Mouse (Mus musculus): ENCODE results near the gene Spaca6.

The Spaca6 gene

GRCm38 (mm10) chr17:17826751-17827657 lies at the start of gene Spaca6:
Gene Spaca6 (plus strand): TSS chr17:17827158.
- peak; percentile 93 for DNase-seq (ENCODE audit: extremely low spot score)

GRCm38 (mm10) chr17:17790866-17791630 lies 35.9 kb upstream of the Spaca6 start:
- DNase-seq (ENCODE audit: extremely low spot score): no peak

GRCm38 (mm10) chr17:17792578-17792977 lies 34.4 kb upstream of the Spaca6 start:
- no peak for DNase-seq (ENCODE audit: extremely low spot score)

DNA sequence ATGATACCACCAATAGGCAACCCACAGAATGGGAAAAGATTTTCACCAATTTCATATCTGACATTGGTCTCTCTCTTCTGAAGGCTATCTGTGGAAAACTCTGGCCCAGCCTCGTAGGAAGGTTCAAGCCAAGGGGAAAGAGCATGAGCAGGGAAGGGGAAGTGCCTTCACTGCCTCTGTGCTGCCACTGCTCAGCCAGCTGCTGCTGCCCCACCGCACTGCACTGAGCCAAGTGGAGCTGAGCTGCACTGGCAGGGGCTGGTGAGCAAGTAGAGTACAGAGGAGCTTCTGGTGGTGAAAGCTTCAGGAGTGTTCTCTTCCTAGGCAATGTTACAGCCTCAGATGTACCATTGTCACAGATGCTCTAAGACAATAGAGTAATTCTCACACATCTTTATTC lies 31.4 kb upstream of the Spaca6 start:
- DNase-seq (ENCODE audit: extremely low spot score): no peak

- DNase-seq (ENCODE audit: extremely low spot score): no peak
Observed at GRCm38 (mm10) chr17:17823612-17824336, 3.2 kb upstream of the Spaca6 start.

DNA sequence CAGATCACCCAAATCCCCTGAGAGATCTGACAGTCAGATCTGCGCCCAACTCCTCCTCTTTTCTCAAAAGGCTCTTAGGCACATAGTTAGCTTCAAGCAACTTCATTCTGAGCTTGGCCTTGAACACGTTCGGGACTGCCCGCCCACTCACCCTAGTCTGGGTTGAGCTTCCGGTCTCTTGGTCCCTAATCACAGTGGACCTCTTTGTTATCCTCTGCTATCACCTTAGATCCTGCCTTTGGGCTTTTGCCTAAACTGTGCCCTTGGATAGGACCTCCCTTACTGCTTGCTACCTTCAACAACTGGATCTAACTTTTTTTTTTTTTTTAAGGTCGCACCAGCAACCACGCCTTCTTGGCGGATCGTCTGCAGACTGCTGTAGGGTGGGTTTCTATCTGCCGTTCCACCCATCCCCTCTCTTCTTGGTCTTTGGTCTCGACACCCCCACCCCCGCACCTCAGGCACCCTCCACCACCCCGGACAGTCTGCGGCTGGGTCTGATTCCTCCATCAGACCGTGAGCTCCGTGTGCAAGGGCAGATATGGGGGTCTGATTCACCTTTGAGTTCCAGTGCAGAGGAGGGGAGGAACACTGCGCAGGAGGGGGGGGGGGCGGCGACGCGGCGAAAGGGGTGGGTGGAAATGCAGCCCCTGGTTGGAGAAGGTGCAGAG lies 902 bp upstream of the Spaca6 start:
- DNase-seq (ENCODE audit: extremely low spot score): peak; percentile 60

DNA sequence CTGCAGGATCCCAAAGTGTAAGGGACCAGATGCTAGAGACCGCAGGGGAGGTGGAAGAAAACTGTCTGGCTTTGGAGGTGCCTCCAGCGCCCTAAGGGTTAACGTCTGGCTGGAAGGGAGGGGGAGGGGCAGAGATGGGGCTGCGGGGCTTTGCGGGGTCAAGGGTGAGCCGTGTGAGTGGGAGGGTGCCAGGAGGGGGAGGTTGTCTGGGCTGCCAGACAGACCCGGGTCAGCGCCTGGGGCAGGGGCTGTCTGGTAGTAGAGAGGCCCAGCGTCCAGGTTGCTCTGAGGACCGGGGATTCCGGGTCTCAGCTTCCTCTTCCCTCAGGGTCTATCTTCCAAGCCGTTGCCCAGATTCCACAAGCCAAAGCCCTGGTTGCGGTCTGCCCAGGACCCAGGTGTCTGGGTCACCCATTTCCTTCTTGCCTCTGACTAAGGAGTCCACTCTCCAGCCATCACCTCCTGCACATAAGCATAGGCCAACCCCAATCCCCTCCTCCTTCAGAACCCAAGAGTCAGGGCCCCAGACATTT lies 766 bp downstream of the Spaca6 start:
- DNase-seq (ENCODE audit: extremely low spot score): peak; percentile 97

GRCm38 (mm10) chr17:17828191-17828981 lies 1.4 kb downstream of the Spaca6 start:
- peak; percentile 92 for DNase-seq (ENCODE audit: extremely low spot score)

- DNase-seq (ENCODE audit: extremely low spot score): no peak
Observed at GRCm38 (mm10) chr17:17829052-17829785, 2.3 kb downstream of the Spaca6 start.

DNA sequence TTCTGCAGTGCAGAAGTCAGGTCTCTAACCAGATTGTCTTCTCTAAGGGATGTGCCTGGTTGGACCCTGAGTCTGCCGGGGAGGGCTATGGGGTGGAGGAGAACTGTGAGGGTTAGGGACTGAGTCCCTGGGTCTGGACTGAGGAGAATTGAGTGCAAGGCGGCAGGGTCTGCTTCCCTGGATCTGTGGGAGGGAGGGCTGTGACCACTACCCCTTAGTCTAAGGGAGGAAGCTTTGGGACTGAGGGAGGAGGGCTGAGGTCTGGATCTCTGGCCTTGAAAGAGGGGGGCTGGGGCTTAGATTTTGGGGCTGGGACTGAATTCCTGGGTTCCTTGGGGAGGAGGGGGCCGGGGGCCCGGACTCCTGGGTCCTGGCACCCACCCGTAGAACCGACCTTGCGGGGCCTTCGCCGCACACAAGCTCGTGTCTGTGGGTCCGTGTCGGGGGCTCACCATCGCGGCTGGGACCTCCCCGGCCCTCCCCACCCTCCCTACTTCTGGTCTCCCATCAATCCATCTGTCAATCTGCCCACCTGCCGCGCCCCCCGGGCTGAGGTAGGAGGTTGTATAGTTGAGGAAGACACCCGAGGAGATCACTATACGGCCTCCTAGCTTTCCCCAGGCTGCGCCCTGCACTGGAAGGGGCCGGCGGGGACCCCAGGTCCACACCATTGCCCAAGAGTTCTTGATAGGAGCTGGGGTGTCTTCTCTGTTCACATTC lies 3.0 kb downstream of the Spaca6 start:
- DNase-seq (ENCODE audit: extremely low spot score): no peak

DNA sequence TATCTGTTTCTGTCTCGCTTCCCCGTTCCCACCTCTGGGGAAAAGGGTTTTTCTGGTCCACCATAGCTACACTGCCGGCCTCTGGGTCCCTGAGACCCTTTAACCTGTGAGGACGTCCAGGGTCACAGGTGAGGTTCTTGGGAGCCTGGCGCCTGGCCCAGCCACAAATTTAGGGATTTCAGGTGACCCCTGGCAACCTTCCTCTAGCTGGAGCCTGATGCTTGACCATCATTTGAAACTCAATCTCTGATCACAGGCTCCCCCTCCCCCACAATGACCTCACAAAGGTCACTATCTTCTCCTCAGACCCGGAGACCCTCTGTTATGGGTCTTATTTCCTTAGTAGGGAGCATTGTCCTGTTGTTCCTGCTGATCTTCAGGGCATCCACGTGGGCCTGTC lies 3.8 kb downstream of the Spaca6 start:
- DNase-seq (ENCODE audit: extremely low spot score): no peak

DNA sequence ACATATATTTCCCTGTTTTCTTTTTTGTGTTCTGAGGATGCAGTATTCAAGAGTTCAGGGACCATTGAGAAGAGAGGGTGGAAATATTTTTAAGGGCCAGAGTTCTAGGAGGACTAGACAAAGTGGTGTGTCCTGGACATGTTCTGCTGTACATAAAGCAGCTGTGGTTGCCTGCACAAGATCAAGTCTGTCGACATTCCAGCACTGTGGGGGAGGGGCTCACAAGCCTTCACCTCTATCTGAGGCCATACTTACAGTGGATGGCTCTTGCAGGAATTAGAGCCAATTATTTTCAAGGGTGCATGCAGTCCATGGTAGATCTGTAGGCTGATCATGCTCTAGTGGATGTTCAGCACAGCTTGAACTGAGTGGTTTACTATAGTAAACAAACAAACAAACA lies 7.9 kb downstream of the Spaca6 start:
- DNase-seq (ENCODE audit: extremely low spot score): no peak

DNA sequence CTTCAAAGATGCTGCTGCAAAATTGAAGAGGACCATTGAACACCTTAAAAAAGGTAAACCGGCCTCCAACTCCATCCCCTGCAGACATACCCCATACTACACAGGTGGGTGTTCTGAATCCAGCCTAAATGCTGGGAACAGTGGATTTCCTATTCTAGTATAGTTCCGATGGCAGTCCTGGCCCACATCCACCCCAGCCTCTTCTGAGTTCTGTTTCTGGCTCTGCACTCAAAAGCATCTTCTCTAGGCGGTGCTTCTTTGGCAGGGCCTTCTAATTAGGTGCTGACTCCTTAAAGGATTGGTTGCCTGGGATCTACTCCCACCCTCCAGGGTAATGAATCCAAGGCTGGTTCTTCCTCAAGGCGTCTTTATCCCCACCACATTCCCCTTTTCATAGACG lies 9.1 kb downstream of the Spaca6 start:
- DNase-seq (ENCODE audit: extremely low spot score): no peak

GRCm38 (mm10) chr17:17837426-17837825 lies 10.5 kb downstream of the Spaca6 start:
- DNase-seq (ENCODE audit: extremely low spot score): peak; percentile 31

DNA sequence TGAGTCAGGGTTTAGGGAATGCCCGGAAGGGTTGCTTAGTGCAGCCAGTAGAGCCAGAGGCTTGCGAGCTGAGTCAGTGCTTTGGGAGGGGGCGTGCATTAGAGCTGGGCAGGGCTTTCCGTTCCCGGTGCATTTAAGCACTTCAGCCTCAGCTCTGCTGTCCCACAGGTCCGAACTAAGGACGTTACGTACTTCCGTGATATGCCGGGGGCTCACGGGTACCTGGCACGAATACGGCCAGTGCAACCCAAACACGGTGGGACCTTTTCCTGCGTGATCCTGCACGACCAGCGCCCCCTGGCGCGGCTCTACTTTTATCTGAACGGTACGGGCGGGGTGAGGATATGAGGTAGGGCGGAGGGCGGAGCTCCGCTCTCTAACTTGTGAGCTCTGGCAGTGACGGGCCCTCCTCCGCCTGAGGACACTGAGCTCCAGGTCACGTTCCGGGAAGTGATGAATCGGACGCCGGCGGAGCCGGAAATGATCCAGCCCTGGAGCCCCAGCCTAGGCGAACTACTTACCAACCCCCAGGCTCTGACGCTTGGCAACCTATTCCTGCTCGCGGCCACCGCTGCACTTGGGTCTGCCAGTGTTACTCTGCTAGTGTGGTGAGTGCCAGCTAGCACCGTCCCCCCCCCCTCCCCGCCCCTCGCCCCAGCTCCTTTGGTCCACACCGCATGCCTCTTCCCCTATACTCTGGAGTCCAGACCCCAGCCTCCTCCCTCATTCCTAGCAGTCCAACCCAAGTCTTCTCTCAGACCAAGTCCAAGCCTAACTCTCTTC lies 11.2 kb downstream of the Spaca6 start:
- peak; percentile 90 for DNase-seq (ENCODE audit: extremely low spot score)

DNA sequence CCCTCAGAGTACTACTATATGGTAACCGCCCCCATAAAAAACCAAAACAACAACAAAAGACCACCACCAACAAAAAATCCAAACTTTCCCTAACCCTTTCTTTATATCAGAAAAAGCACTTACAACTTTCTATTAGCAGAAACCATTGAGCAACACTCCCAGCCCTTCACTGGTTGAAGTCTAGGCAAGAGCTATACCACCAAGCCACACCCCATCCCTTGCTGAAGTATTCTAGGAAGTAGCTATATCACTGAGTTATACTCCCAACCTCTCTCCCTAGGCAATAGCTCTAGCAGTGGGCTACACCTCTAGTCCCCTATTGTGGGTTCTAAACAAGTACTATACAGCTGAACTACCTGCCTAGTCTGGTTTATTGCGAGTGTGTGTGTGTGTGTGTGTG lies 12.3 kb downstream of the Spaca6 start:
- no peak for DNase-seq (ENCODE audit: extremely low spot score)

DNA sequence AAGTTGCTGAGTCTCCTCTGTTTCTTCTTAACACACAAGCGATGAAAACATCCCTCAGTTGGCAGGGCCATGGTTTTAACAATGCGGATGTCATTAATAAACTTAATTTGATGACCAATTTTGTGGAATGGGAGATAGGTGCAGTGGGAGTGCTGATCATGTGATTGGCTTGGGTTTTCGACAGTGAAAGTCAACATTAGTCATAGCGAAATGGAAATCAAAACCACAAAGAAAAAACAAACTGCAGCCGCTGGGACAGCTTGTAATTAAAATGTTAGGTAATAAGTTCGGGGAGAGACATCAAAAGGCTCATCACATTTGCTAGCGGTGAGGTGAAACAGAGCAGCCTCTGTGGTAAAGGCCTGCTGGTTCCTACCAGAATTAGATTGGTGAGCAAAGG lies 13.8 kb downstream of the Spaca6 start:
- no peak for DNase-seq (ENCODE audit: extremely low spot score)

DNA sequence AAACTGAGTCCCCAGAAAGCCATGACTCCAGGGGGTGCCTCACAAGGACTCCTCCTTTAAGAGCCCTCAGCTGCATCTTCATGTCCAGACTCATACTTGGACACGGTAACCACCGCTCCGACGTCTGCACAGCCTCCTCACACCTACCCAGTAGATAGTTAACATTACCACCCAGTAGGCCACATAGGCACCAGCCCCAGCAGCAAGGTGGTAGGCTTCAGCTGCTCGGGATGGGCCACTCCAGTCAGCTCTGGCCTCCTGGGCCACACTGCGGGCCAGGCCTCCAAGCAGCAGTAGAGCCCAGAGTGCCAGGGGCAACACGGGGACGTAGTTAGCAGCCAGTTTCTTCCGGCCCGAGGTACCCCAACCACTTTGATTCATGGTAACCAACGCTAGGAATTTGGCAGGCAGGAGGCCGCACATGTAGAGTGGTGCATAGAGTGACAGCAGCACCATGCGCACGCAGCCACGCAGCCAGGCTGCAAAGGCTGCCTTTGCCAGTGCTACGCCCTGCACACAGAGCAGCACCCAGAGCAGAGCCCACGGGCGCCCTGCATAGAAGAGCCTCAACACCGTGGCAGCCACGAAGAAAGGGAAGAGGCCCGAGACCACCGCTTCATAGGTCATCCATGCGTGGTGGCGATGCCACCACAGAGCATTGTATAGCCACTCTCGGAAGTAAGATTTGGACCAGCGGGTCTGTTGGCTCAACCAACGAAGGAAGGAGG lies 16.7 kb downstream of the Spaca6 start:
- no peak for DNase-seq (ENCODE audit: extremely low spot score)

Measured in embryo, embryonic 9.5 days (tissue).